Mouse (Mus musculus) layer of hippocampus, postnatal 14 days (tissue): ENCODE data around the gene Pla2g2d. TPM values are rescaled to one million over a fixed set of nuclear protein-coding genes. Genes with fewer than 3 reads are reported as not detected.
"Not testable (repeated sequence)": the region's sequence is repeated elsewhere in the genome, so short reads cannot be mapped to it uniquely, and the experiment has no call there.

ENCODE experiments used
- DNase-seq, 2 experiments: peaks; one replicate each; pipeline ENCODE4 v3.0.0; 2021 to 2022; ENCODE audit warnings: low spot score in 2 of 2, mixed read lengths in 1 of 2
- total RNA-seq, 2 experiments: library from RNA; stranded (reverse); gene quantifications; 2 replicates each; pipeline ENCODE4 v1.2.3; 2021

The Pla2g2d gene
- total RNA-seq, 2 experiments from 2014 or later, result 0.29 TPM; not detected in 1

DNA sequence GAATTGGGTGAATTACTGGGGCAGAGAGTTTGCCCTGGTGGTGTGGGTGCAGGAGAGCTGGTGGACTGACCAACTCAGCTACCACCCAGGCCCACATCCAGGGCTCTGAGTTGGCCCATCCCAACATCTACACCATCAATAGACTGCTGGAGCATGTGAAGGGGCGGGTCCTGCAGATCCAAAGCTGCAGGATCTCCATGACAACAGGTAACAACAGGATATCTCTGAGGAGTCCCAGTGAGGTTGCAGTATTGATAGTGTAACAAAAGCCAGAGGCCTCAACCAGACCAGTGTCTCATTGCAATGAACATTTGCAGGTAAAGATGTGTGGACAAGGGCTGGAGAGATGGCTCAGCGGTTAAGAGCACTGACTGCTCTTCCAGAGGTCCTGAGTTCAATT lies 45.5 kb downstream of the Pla2g2d start:
- DNase-seq, result no peak

DNA sequence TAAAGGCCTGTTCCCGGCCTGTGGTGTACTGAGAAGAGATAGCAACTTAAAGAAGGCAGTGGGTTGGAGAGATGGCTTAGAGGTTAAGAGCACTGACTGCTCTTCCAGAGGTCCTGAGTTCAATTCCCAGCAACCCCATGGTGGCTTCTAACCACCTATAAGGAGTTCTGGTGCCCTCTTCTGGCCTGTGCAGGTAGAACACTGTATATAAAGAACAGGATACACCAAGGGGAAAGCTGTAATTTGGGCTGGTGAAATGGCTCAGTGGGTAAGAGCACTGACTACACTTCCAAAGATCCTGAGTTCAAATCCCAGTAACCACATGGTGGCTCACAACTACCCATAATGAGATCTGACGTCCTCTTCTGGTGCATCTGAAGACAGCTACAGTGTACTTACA lies 48.6 kb downstream of the Pla2g2d start:
- DNase-seq, result not testable (repeated sequence)

DNA sequence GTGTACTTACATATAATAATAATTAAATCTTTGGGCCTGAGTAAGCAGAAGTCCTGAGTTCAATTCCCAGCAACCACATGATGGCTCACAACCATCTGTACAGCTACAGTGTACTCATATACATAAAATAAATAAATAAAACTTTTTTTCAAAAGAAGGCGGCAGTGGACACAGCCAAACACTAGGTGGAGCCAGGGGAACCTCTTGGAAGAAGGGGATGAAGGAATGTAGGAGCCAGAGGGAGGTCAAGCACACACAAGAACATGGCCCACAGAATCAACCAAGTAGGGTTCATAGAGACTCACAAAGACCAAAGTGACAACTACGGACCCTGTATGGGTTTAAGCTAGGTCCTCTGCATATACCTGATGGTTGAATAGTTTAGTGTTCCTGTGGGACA lies 49.1 kb downstream of the Pla2g2d start:
- no peak for DNase-seq

DNA sequence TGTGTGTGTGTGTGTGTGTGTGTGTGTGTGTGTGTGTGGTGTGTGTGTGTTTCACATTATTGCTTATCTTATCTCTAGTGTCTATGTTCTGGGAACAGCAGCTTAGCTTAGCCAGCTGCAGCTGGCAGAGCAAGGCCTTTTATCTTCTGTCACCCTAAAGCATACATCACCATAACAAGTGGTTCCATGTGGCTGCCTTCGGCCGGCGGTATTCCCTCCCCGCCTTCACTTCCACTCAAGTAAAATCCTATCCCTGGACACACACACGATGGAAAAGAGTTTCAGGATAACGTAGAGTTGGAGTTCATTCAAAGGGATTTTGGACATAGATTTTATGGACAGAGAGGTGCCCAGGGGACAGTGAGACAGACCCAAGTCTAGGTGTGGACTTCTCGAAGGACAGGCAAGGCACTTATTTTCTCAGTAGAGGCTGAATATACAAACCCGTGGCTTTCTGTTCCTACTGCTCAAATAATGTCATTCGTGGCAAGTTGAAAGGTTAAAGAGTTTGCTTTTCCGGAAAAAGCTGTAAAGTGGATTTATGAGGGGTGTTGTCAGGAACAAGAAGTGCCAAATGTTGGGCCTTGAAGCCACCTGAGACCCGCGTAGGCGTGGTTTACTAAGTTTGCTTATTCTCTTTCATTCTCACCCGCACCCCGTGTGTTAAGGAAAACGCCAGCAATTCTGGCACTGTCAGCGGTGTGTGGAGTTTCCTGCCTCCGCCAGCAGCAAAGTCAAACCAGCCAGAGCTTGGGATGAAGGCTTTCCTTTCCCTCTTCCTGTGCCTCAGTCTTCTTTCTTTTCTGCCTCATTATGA lies 50.4 kb downstream of the Pla2g2d start:
- DNase-seq, result no peak

DNA sequence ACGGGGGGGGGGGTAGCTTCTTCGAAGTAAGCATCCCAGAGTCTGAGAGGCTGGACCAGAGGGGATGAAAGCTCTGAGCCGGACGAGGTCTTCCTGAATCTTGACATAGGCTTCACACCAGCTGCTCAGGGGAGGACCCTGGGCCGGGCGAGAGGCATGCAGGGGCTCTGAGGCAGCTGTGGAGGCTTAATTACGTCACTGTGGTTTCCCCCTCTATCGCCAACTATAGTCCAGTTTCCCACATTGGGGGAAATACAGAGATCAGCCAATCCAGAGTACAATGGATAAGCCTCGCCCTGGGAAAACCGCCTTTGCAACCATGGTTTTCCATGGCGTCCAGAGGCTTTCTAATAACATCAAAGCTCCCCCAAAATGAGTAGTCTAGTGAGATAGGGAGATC lies 51.6 kb downstream of the Pla2g2d start:
- DNase-seq, result no peak

Other genes with a start within 250 kb of the Pla2g2d start
- gene Vwa5b1, start 139.9 kb upstream of the Pla2g2d start, total RNA-seq, result 1 to 10 TPM; 1.6 to 3.0 TPM
- gene Pla2g2c, start 50.9 kb upstream of the Pla2g2d start, total RNA-seq, result under 1 TPM in 1 of 2 experiments, not detected in 1; 0.28 TPM
- gene Ubxn10, start 38.6 kb upstream of the Pla2g2d start, total RNA-seq, result 1 to 10 TPM; 1.5 to 2.7 TPM
- under 1 TPM; 0.16 to 0.60 TPM for gene Pla2g2f, start 18.1 kb upstream of the Pla2g2d start, total RNA-seq
- 1 to 10 TPM; 1.3 to 3.1 TPM for gene Pla2g5, start 87.7 kb downstream of the Pla2g2d start, total RNA-seq
- gene Gm13030, start 98.2 kb downstream of the Pla2g2d start, total RNA-seq, result not detected
- not detected for gene Pla2g2e, start 102.2 kb downstream of the Pla2g2d start, total RNA-seq
- 10 to 100 TPM; 10.7 to 11.5 TPM for gene Otud3, start 138.2 kb downstream of the Pla2g2d start, total RNA-seq
- not detected for gene Rnf186, start 191.4 kb downstream of the Pla2g2d start, total RNA-seq
- gene Tmco4, start 197.2 kb downstream of the Pla2g2d start, total RNA-seq, result 1 to 10 TPM; 2.1 to 3.0 TPM